Mouse (Mus musculus) limb, embryonic 14.5 days (tissue): ENCODE data around the gene Polr2a. TPM values are rescaled to one million over a fixed set of nuclear protein-coding genes. Genes with fewer than 3 reads are reported as not detected.

Experiments used
- ATAC-seq: fragments of 200-750 bp; cut with Nextera tagmentation; 2 replicates; pipeline ENCODE4 v1.8.0; 2017; ENCODE audit warnings: low read depth, moderate number of reproducible peaks, moderate TSS enrichment; ENCODE audit not compliant: low FRiP score
- DNase-seq: peaks from one replicate; pipeline ENCODE4 v3.0.0-alpha.2; 2015; ENCODE audit warnings: low spot score
- H3K27ac ChIP-seq: fragments of 300-500 bp; sonication (generic); replicated peaks from 2 replicates; pipeline ENCODE4 v1.5.1; 2014; ENCODE audit warnings: low read depth, mild to moderate bottlenecking, low read length, moderate library complexity, mixed read lengths
- H3K27me3 ChIP-seq: fragments of 300-500 bp; sonication (generic); 2 replicates; pipeline ENCODE4 v1.6.1; 2014; ENCODE audit warnings: low read length, mixed read lengths; ENCODE audit not compliant: control insufficient read depth, insufficient read depth
- H3K36me3 ChIP-seq: fragments of 300-500 bp; sonication (generic); 2 replicates; pipeline ENCODE4 v1.6.1; 2014; ENCODE audit warnings: mild to moderate bottlenecking, low read length, moderate library complexity, mixed read lengths; ENCODE audit not compliant: control insufficient read depth, insufficient read depth
- H3K4me1 ChIP-seq: fragments of 300-500 bp; sonication (generic); 2 replicates; pipeline ENCODE4 v1.6.1; 2014; ENCODE audit warnings: antibody characterized with exemption, low read length, mixed read lengths; ENCODE audit not compliant: control insufficient read depth, insufficient read depth
- H3K4me2 ChIP-seq: fragments of 300-500 bp; sonication (generic); replicated peaks from 2 replicates; pipeline ENCODE4 v1.6.1; 2014; ENCODE audit warnings: low read depth, mild to moderate bottlenecking, low read length, moderate library complexity; ENCODE audit not compliant: severe bottlenecking
- H3K4me3 ChIP-seq: fragments of 300-500 bp; sonication (generic); replicated peaks from 2 replicates; pipeline ENCODE4 v1.5.1; 2014; ENCODE audit warnings: low read length
- H3K9ac ChIP-seq: fragments of 300-500 bp; sonication (generic); 2 replicates; pipeline ENCODE4 v1.6.1; 2014; ENCODE audit warnings: mild to moderate bottlenecking, low read depth, low read length, moderate library complexity; ENCODE audit not compliant: severe bottlenecking
- H3K9me3 ChIP-seq: fragments of 300-500 bp; sonication (generic); 2 replicates; pipeline ENCODE4 v1.6.1; 2016; ENCODE audit warnings: low read length; ENCODE audit not compliant: control insufficient read depth
- POLR2A ChIP-seq: fragments of 200-500 bp; IDR thresholded peaks from 2 replicates; pipeline ENCODE4 v1.8.0; 2012; ENCODE audit warnings: inconsistent platforms, mild to moderate bottlenecking, moderate library complexity, borderline replicate concordance; ENCODE audit not compliant: insufficient read depth, insufficient read length; ENCODE audit errors: extremely low read depth
- WGBS: fragments of 180-500 bp; shearing (Covaris S2); extraction: QIAGEN DNeasy Blood & Tissue Kit; methylation state at CpG from one replicate; pipeline ENCODE4 v1.1.7; 2014; 5-methylcytosine and 5-hydroxymethylcytosine counted together
- polyA plus RNA-seq, 2 experiments: library from polyadenylated mRNA; depleted of rRNA in 1 of 2; stranded (reverse) in 1 of 2; unstranded in 1 of 2; fragments of >200 nt; fragmentation: Nextera tagmentation in 1 of 2; extraction: Ambion mirVana in 1 of 2; gene quantifications; 2 replicates each; pipeline versions ENCODE4 v1.2.1 to v1.2.3; 2012 to 2014

The Polr2a gene
- polyA plus RNA-seq, 2 experiments, result 40.7 to 76.6 TPM

DNA sequence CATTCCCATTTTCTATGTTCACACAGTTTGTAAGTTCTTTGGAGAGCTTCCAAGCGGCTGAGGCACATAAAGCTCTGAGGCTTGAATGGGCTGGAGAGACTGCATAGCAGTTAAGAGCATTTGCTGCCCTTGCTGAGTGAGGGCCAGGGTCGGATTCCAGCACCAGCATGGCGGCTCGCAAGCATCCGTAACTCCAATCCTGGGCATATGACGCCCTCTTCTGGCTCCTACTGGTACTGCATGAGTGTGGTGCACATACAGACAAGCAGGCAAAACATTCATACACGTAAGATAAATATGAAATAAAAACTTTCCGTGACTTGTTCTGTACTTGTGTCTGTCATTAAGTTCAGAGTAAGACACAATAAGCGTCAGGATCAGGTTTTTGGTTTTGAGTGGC, 43.0 kb downstream of the Polr2a start:
- Histone ChIP-seq H3K9ac (no peak overlapping the region), H3K4me1 (0 out of 2 replicates have a peak, but pooled peaks cover 5% of the 10 kb centered on the region), H3K9me3 (no peaks in the 10 kb centered on the region), H3K27me3 (no peaks in the 10 kb centered on the region), H3K4me2 (no peak overlapping the region), H3K27ac (no peak overlapping the region; the same call in 1 of the 2 replicates), H3K36me3 (no peaks in the 10 kb centered on the region), H3K4me3 (no peak overlapping the region)
- TF ChIP-seq POLR2A, result no peak
- DNase-seq (no peak), ATAC-seq (no peak)
- WGBS, result 59% methylated on average over 9 of the region's 9 CpGs

DNA sequence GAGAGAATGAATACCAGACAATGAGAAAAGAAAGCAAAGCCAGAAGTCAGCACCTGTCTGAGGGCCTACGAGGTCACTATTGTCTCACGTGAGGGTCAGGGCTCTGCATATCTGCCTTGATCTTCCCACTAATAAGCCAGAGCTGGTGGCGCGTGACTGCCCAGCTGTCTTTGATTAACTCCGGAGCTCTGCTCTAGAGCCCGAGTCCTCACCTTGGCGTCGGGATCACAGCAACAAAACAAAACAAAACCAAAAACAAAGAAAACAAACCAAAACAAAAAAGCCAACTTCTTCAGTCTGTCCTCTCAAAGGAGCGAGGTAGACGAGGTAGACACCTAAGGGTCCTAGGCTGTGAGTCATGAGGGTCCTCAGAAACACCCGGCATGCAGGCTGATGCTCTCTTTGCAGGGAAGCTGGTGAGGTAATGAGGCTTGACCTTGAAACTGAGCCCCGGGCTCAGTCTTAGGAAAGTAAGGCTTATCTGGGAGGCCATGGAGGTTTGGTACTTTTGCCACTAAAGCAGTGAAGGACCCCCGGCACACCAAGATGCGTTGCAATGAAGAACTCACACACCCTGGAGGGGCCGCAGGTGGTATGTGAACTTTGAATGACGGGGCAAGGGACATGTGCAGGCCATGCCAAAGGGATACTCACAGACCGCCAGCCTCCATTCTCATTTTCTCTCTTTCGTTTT, 43.7 kb downstream of the Polr2a start:
- no peaks in the 10 kb centered on the region for H3K27me3 ChIP-seq
- no peaks in the 10 kb centered on the region for H3K36me3 ChIP-seq
- no peak overlapping the region for H3K9ac ChIP-seq
- H3K4me1 ChIP-seq, result 0 out of 2 replicates have a peak, but pooled peaks cover 5% of the 10 kb centered on the region
- TF ChIP-seq POLR2A, result no peak
- no peak for ATAC-seq
- WGBS, result 46% methylated on average over 18 of the region's 18 CpGs
- H3K27ac ChIP-seq, result no peak overlapping the region
- H3K4me2 ChIP-seq, result no peak overlapping the region
- no peaks in the 10 kb centered on the region for H3K9me3 ChIP-seq
- peak; percentile 18 for DNase-seq
- H3K4me3 ChIP-seq, result no peak overlapping the region

DNA sequence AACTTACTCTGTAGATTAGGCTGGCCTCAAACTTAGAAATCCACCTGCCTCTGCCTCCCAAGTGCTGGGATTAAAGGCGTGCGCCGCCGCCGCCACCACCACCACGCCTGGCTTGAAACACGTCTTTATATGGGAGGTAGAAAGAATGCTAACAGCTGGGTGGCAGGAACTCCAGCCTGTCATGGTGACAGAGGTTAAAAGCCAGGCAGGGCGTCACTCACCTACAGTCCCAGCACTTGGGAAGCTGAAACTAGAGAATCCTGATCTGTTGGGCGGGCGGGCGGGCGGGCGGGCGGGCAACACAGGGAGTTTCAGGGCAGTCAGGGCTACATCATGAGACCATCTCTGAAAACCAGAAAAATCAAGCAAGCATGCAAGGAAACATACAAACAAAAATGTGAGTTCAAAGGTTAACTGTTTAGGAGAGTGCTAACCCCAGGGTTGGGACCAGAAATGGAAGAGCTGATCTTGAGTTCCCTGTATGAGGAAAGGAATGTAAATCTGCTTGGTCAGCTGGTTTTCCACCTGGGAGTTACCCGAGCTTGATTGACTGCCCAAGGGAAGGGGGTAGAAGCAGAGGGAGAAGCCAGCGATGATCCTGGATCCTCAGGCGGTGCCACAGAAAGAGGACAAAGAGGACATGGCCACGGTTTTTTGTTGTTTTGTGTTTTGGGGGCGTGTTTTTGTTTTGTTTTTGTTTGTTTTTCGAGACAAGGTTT, 45.3 kb downstream of the Polr2a start:
- no peaks in the 10 kb centered on the region for H3K36me3 ChIP-seq
- no peak overlapping the region for H3K27ac ChIP-seq
- H3K27me3 ChIP-seq, result no peaks in the 10 kb centered on the region
- TF ChIP-seq POLR2A, result no peak
- no peaks in the 10 kb centered on the region for H3K9me3 ChIP-seq
- no peak overlapping the region for H3K4me2 ChIP-seq
- no peak overlapping the region for H3K4me3 ChIP-seq
- DNase-seq, result no peak
- 0 out of 2 replicates have a peak, but pooled peaks cover 5% of the 10 kb centered on the region for H3K4me1 ChIP-seq
- ATAC-seq, result no peak
- H3K9ac ChIP-seq, result no peak overlapping the region
- WGBS, result 77% methylated on average over 20 of the region's 20 CpGs

DNA sequence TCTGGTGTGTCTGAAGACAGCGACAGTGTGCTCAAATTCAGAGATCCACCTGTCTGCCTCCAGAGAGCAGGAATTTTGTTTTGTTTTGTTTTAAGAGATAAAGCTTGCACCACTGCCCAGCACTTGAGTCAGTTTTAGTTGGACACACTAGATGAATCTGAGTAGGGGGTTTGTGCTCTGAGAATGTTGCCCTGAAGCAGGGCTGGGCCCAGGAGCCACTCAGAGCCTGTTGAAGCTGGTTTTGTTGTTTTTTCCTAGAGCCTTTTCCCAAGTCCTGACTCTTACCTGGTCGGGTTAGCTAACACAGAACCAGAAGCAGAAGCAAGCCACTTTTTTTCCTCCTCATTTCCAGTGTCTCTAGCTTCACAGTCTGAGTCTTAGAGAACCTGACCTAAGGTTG, 47.4 kb downstream of the Polr2a start:
- H3K27me3 ChIP-seq, result no peaks in the 10 kb centered on the region
- no peak overlapping the region for H3K9ac ChIP-seq
- H3K4me3 ChIP-seq, result no peak overlapping the region
- no peaks in the 10 kb centered on the region for H3K36me3 ChIP-seq
- H3K4me1 ChIP-seq, result peaks cover 3% of the 10 kb centered on the region; the same call in 1 of the 2 replicates
- DNase-seq (no peak), ATAC-seq (no peak)
- H3K4me2 ChIP-seq, result no peak overlapping the region
- WGBS, result 88% methylated on average over 2 of the region's 2 CpGs
- H3K9me3 ChIP-seq, result no peaks in the 10 kb centered on the region
- no peak overlapping the region for H3K27ac ChIP-seq
- no peak for TF ChIP-seq POLR2A

DNA sequence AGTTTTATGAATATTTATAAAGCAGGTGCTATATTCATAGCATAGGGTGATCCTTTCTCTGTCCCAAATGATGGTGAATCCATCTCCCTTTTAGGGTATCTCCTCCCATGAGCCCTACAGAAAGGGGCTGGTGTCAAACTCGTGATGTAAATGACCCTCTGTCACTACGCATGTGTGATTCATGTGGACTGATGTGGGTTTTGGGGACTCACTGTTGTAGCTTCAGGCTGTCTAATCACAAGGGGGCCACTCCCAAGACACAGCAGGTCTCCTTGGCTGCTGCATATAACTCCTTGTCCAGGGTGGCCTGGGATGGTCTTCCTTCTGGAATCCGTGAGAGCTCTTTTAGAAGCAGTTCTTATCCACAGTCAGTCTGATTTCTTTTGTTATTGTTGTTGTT, 48.0 kb downstream of the Polr2a start:
- WGBS, result 80% methylated on average over 3 of the region's 3 CpGs
- no peak overlapping the region for H3K27ac ChIP-seq
- H3K9ac ChIP-seq, result no peak overlapping the region
- no peaks in the 10 kb centered on the region for H3K9me3 ChIP-seq
- DNase-seq (no peak), ATAC-seq (no peak)
- no peak overlapping the region for H3K4me2 ChIP-seq
- H3K4me3 ChIP-seq, result no peak overlapping the region
- no peaks in the 10 kb centered on the region for H3K27me3 ChIP-seq
- H3K4me1 ChIP-seq, result no peaks in the 10 kb centered on the region; the same call in 1 of the 2 replicates
- no peaks in the 10 kb centered on the region for H3K36me3 ChIP-seq
- no peak for TF ChIP-seq POLR2A
